Mouse (Mus musculus) forebrain, embryonic 10.5 days (tissue): ENCODE measurements around the gene Shisal1. TPM values are rescaled to one million over a fixed set of nuclear protein-coding genes. Genes with fewer than 3 reads are reported as not detected.

ENCODE experiments used
- DNase-seq: peaks from one replicate; pipeline ENCODE4 v3.0.0-alpha.2; 2017; ENCODE audit warnings: low spot score; ENCODE audit errors: extremely low spot score
- H3K27ac ChIP-seq: fragments of 300-500 bp; sonication (generic); 2 replicates; pipeline ENCODE4 v1.5.1; 2016; ENCODE audit warnings: mild to moderate bottlenecking
- H3K27me3 ChIP-seq: fragments of 300-500 bp; sonication (generic); 2 replicates; pipeline ENCODE4 v1.6.1; 2016; ENCODE audit warnings: mild to moderate bottlenecking; ENCODE audit not compliant: poor library complexity, severe bottlenecking
- H3K36me3 ChIP-seq: fragments of 300-500 bp; sonication (generic); replicated peaks from 2 replicates; pipeline ENCODE4 v1.6.1; 2016; ENCODE audit warnings: mild to moderate bottlenecking, moderate library complexity
- H3K4me1 ChIP-seq: fragments of 300-500 bp; sonication (generic); 2 replicates; pipeline ENCODE4 v1.6.1; 2016
- H3K4me3 ChIP-seq: fragments of 300-500 bp; sonication (generic); 2 replicates; pipeline ENCODE4 v1.5.1; 2016; ENCODE audit warnings: mild to moderate bottlenecking, moderate library complexity
- H3K9me3 ChIP-seq: fragments of 300-500 bp; sonication (generic); 2 replicates; pipeline ENCODE4 v1.6.1; 2016; ENCODE audit warnings: mild to moderate bottlenecking, moderate library complexity
- WGBS: fragments of 180-500 bp; shearing (Covaris S2); methylation state at CpG from one replicate; pipeline ENCODE4 v1.1.7; 2016; 5-methylcytosine and 5-hydroxymethylcytosine counted together
- polyA plus RNA-seq: library from polyadenylated mRNA; unstranded; fragments of >200 nt; fragmentation: Nextera tagmentation; extraction: Ambion mirVana; gene quantifications from 2 replicates; pipeline ENCODE4 v1.2.1, GENCODE M21; 2016

The Shisal1 gene
- polyA plus RNA-seq, 1 experiment from 2014 or later, result 1.0 TPM

- DNase-seq, result peak; percentile 48
- Histone ChIP-seq H3K9me3 (no peaks in the 10 kb centered on the region), H3K4me1 (peaks cover 29% of the 10 kb centered on the region), H3K27ac (peak overlapping the region; percentile 80), H3K36me3 (no peaks in the 10 kb centered on the region), H3K4me3 (peak overlapping the region; percentile 45), H3K27me3 (peaks cover 80% of the 10 kb centered on the region)
- WGBS, result 1% methylated on average over 21 of the region's 21 CpGs
Measured at GRCm38 (mm10) chr15:84450441-84451183, 3.7 kb upstream of the Shisal1 start.

- peak; percentile 43 for DNase-seq
- Histone ChIP-seq H3K4me1 (peaks cover 67% of the 10 kb centered on the region), H3K27me3 (peaks cover 100% of the 10 kb centered on the region), H3K27ac (peak overlapping the region; percentile 83), H3K36me3 (no peaks in the 10 kb centered on the region), H3K4me3 (peak overlapping the region; percentile 70), H3K9me3 (no peaks in the 10 kb centered on the region)
- WGBS, result under 1% methylated on average over 99 of the region's 99 CpGs
Measured at GRCm38 (mm10) chr15:84445812-84446716, 833 bp downstream of the Shisal1 start.

GRCm38 (mm10) chr15:84444181-84444580 is 2.7 kb downstream of the Shisal1 start:
- H3K9me3 ChIP-seq, result no peaks in the 10 kb centered on the region
- H3K27me3 ChIP-seq, result peaks cover 100% of the 10 kb centered on the region
- H3K4me1 ChIP-seq, result peaks cover 74% of the 10 kb centered on the region
- no peak overlapping the region for H3K4me3 ChIP-seq
- no peak for DNase-seq
- 41% methylated on average over 7 of the region's 7 CpGs for WGBS
- peak overlapping the region; percentile 41; the same call in 1 of the 2 replicates for H3K27ac ChIP-seq
- H3K36me3 ChIP-seq, result no peaks in the 10 kb centered on the region

- H3K4me3 ChIP-seq, result no peak overlapping the region
- H3K27me3 ChIP-seq, result peaks cover 100% of the 10 kb centered on the region
- 44% methylated on average over 10 of the region's 10 CpGs for WGBS
- no peaks in the 10 kb centered on the region for H3K9me3 ChIP-seq
- H3K4me1 ChIP-seq, result peaks cover 75% of the 10 kb centered on the region
- peak overlapping the region; percentile 41; the same call in 1 of the 2 replicates for H3K27ac ChIP-seq
- no peaks in the 10 kb centered on the region for H3K36me3 ChIP-seq
- no peak for DNase-seq
Measured at GRCm38 (mm10) chr15:84443631-84444030, 3.3 kb downstream of the Shisal1 start.

GRCm38 (mm10) chr15:84441682-84442315 is 5.1 kb downstream of the Shisal1 start:
- no peak for DNase-seq
- Histone ChIP-seq H3K4me3 (no peak overlapping the region), H3K9me3 (no peaks in the 10 kb centered on the region), H3K27ac (no peak overlapping the region; the same call in 1 of the 2 replicates), H3K4me1 (peaks cover 72% of the 10 kb centered on the region), H3K36me3 (no peaks in the 10 kb centered on the region), H3K27me3 (peaks cover 96% of the 10 kb centered on the region)
- WGBS, result 33% methylated on average over 14 of the region's 14 CpGs

GRCm38 (mm10) chr15:84440820-84441219 is 6.1 kb downstream of the Shisal1 start:
- H3K9me3 ChIP-seq, result no peaks in the 10 kb centered on the region
- peaks cover 62% of the 10 kb centered on the region for H3K4me1 ChIP-seq
- DNase-seq, result no peak
- H3K36me3 ChIP-seq, result no peaks in the 10 kb centered on the region
- no peak overlapping the region for H3K4me3 ChIP-seq
- H3K27me3 ChIP-seq, result peaks cover 86% of the 10 kb centered on the region
- H3K27ac ChIP-seq, result no peak overlapping the region
- WGBS, result 44% methylated on average over 3 of the region's 3 CpGs

- Histone ChIP-seq H3K27me3 (peaks cover 14% of the 10 kb centered on the region), H3K9me3 (no peaks in the 10 kb centered on the region), H3K27ac (no peak overlapping the region), H3K36me3 (no peaks in the 10 kb centered on the region), H3K4me3 (no peak overlapping the region), H3K4me1 (peaks cover 4% of the 10 kb centered on the region; the same call in 1 of the 2 replicates)
- 89% methylated on average over 10 of the region's 10 CpGs for WGBS
- no peak for DNase-seq
Measured at GRCm38 (mm10) chr15:84433586-84434185, 13.2 kb downstream of the Shisal1 start.

- H3K9me3 ChIP-seq, result no peaks in the 10 kb centered on the region
- H3K36me3 ChIP-seq, result no peaks in the 10 kb centered on the region
- DNase-seq, result no peak
- H3K27ac ChIP-seq, result no peak overlapping the region
- no peak overlapping the region for H3K4me3 ChIP-seq
- 85% methylated on average over 5 of the region's 5 CpGs for WGBS
- H3K4me1 ChIP-seq, result 0 out of 2 replicates have a peak, but pooled peaks cover 4% of the 10 kb centered on the region
- H3K27me3 ChIP-seq, result peaks cover 11% of the 10 kb centered on the region; the same call in 1 of the 2 replicates
Measured at GRCm38 (mm10) chr15:84430482-84430881, 16.4 kb downstream of the Shisal1 start.

GRCm38 (mm10) chr15:84427624-84428023 is 19.3 kb downstream of the Shisal1 start:
- Histone ChIP-seq H3K27me3 (peaks cover 33% of the 10 kb centered on the region), H3K4me1 (peaks cover 14% of the 10 kb centered on the region), H3K9me3 (no peaks in the 10 kb centered on the region), H3K36me3 (no peaks in the 10 kb centered on the region), H3K4me3 (no peak overlapping the region), H3K27ac (0 out of 2 replicates have a peak overlapping the region, but pooled peaks have one; percentile 21)
- DNase-seq, result no peak
- WGBS, result 92% methylated on average over 6 of the region's 6 CpGs

- peaks cover 29% of the 10 kb centered on the region for H3K4me1 ChIP-seq
Measured at GRCm38 (mm10) chr15:84425733-84426132, 21.2 kb downstream of the Shisal1 start.

GRCm38 (mm10) chr15:84423781-84424180 is 23.1 kb downstream of the Shisal1 start:
- Histone ChIP-seq H3K27ac (no peak overlapping the region; the same call in 1 of the 2 replicates), H3K36me3 (no peaks in the 10 kb centered on the region), H3K9me3 (no peaks in the 10 kb centered on the region), H3K4me1 (peaks cover 45% of the 10 kb centered on the region), H3K27me3 (peaks cover 71% of the 10 kb centered on the region), H3K4me3 (no peak overlapping the region)
- 87% methylated on average over 5 of the region's 5 CpGs for WGBS
- no peak for DNase-seq

More at GRCm38 (mm10) chr15:84425733-84426132, 21.2 kb downstream of the Shisal1 start:
- WGBS, result 92% methylated on average over 5 of the region's 5 CpGs
- Histone ChIP-seq H3K27me3 (peaks cover 52% of the 10 kb centered on the region), H3K9me3 (no peaks in the 10 kb centered on the region), H3K4me3 (no peak overlapping the region), H3K27ac (no peak overlapping the region), H3K36me3 (no peaks in the 10 kb centered on the region)
- no peak for DNase-seq

GRCm38 (mm10) chr15:84418266-84418610 is 28.7 kb downstream of the Shisal1 start:
- 23% methylated on average over 4 of the region's 4 CpGs for WGBS
- H3K9me3 ChIP-seq, result 0 out of 2 replicates have a peak, but pooled peaks cover 6% of the 10 kb centered on the region
- H3K4me1 ChIP-seq, result peaks cover 73% of the 10 kb centered on the region
- no peak overlapping the region; the same call in 1 of the 2 replicates for H3K4me3 ChIP-seq
- no peak for DNase-seq
- peak overlapping the region; percentile 70 for H3K27ac ChIP-seq
- H3K27me3 ChIP-seq, result peaks cover 98% of the 10 kb centered on the region
- no peaks in the 10 kb centered on the region for H3K36me3 ChIP-seq
